Mouse (Mus musculus) CH12.LX (cell line): ENCODE results near the gene Ezh1.

ENCODE experiments used
- CTCF ChIP-seq, 2 experiments: IDR thresholded peaks in 1 of 2; conservative IDR thresholded peaks in 1 of 2; 2 replicates each; pipeline ENCODE4 v1.5.1; 2011 to 2012; ENCODE audit warnings: low read depth in 2 of 2, low read length in 2 of 2, improper control_type of control experiment in 1 of 2, inconsistent platforms in 1 of 2, mild to moderate bottlenecking in 1 of 2, moderate library complexity in 1 of 2
- ELF1 ChIP-seq: IDR thresholded peaks from 2 replicates; pipeline ENCODE4 v1.6.1; 2014; ENCODE audit warnings: low read depth, mild to moderate bottlenecking, inconsistent platforms, low read length, improper control_type of control experiment
- PAX5 ChIP-seq: IDR thresholded peaks from 2 replicates; pipeline ENCODE4 v1.6.1; 2012; ENCODE audit warnings: low read length, inconsistent platforms, mixed read lengths
- POLR2A ChIP-seq: IDR thresholded peaks from 2 replicates; pipeline ENCODE4 v1.6.1; 2011; ENCODE audit warnings: low read depth, mild to moderate bottlenecking, improper control_type of control experiment, low read length
- SMC3 ChIP-seq: IDR thresholded peaks from 2 replicates; pipeline ENCODE4 v1.6.1; 2011; ENCODE audit warnings: low read depth, low read length, improper control_type of control experiment

DNA sequence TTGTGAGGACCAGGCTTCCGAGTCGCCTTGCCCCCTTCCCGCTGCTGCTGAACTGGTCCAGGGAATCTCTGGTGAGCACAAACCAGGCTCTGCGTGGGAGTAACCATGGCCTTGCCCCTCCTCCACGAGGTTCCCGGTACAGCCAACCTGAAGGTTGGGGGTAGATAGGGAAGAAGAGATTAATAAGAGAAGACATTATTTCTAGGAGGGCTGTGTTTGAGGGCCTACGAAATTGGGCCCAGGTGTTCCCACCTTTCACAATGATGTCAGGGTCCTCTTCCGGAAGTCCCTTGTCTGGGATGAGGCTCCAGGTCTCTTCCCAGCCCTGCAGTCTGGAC lies 58.3 kb downstream of the Ezh1 start:
- no peak for TF ChIP-seq CTCF (conservative IDR thresholded peaks at IDR 0.05 in 1 of 2, IDR thresholded peaks at IDR 0.05 in 1 of 2; ENCODE audit: low read depth in 2 of 2, low read length in 2 of 2)
- no peak for TF ChIP-seq PAX5
- TF ChIP-seq SMC3 = no peak
- no peak for TF ChIP-seq POLR2A
- no peak for TF ChIP-seq ELF1
